Mouse (Mus musculus) heart, embryonic 15.5 days (tissue): Measurements from ENCODE around the gene Carns1. TPM values are rescaled to one million over a fixed set of nuclear protein-coding genes. Genes with fewer than 3 reads are reported as not detected.

Experiments
- ATAC-seq: fragments of 200-750 bp; cut with Nextera tagmentation; replicated peaks from 2 replicates; pipeline ENCODE4 v1.8.0; 2017; ENCODE audit warnings: low read depth, moderate TSS enrichment; ENCODE audit not compliant: insufficient number of reproducible peaks, insufficient read depth, low FRiP score
- H3K27ac ChIP-seq: fragments of 300-500 bp; sonication (generic); 2 replicates; pipeline ENCODE4 v1.5.1; 2015; ENCODE audit warnings: mild to moderate bottlenecking, inconsistent platforms
- H3K27me3 ChIP-seq: fragments of 300-500 bp; sonication (generic); 2 replicates; pipeline ENCODE4 v1.6.1; 2015; ENCODE audit warnings: inconsistent platforms
- H3K36me3 ChIP-seq: fragments of 300-500 bp; sonication (generic); 2 replicates; pipeline ENCODE4 v1.6.1; 2015; ENCODE audit warnings: mild to moderate bottlenecking, inconsistent platforms
- H3K4me1 ChIP-seq: fragments of 300-500 bp; sonication (generic); replicated peaks from 2 replicates; pipeline ENCODE4 v1.6.1; 2015; ENCODE audit warnings: inconsistent platforms
- H3K4me2 ChIP-seq: fragments of 300-500 bp; sonication (generic); 2 replicates; pipeline ENCODE4 v1.6.1; 2015; ENCODE audit warnings: inconsistent platforms, mild to moderate bottlenecking, moderate library complexity
- H3K4me3 ChIP-seq: fragments of 300-500 bp; sonication (generic); 2 replicates; pipeline ENCODE4 v1.5.1; 2015; ENCODE audit warnings: mild to moderate bottlenecking, inconsistent platforms
- H3K9ac ChIP-seq: fragments of 300-500 bp; sonication (generic); 2 replicates; pipeline ENCODE4 v1.6.1; 2015; ENCODE audit warnings: mild to moderate bottlenecking, inconsistent platforms
- H3K9me3 ChIP-seq: fragments of 300-500 bp; sonication (generic); replicated peaks from 2 replicates; pipeline ENCODE4 v1.6.1; 2016; ENCODE audit warnings: inconsistent platforms
- WGBS: fragments of 180-500 bp; shearing (Covaris S2); methylation state at CpG from one replicate; pipeline ENCODE4 v1.1.7; 2015; ENCODE audit warnings: mixed read lengths; 5-methylcytosine and 5-hydroxymethylcytosine counted together
- polyA plus RNA-seq: library from polyadenylated mRNA; unstranded; fragments of >200 nt; fragmentation: Nextera tagmentation; extraction: Ambion mirVana; gene quantifications from 2 replicates; pipeline ENCODE4 v1.2.1, GENCODE M21; 2015

Gene Carns1
- polyA plus RNA-seq, 1 experiment from 2014 or later, result 12.3 TPM

GRCm38 (mm10) chr19:4147782-4148490, 27.3 kb downstream of the Carns1 start:
- 0 out of 2 replicates have a peak, but pooled peaks have one; percentile 1 for ATAC-seq
- WGBS, result 41% methylated on average over 9 of the region's 9 CpGs

GRCm38 (mm10) chr19:4147022-4147405, 28.3 kb downstream of the Carns1 start:
- Histone ChIP-seq H3K27ac (no peak overlapping the region), H3K4me2 (no peak overlapping the region), H3K4me1 (peaks cover 35% of the 10 kb centered on the region), H3K4me3 (no peak overlapping the region), H3K9ac (no peak overlapping the region), H3K9me3 (no peaks in the 10 kb centered on the region), H3K27me3 (no peaks in the 10 kb centered on the region), H3K36me3 (peaks cover 12% of the 10 kb centered on the region)
- no peak for ATAC-seq
- WGBS, result 51% methylated on average over 3 of the region's 3 CpGs

More at GRCm38 (mm10) chr19:4147782-4148490, 27.3 kb downstream of the Carns1 start:
- H3K4me1 ChIP-seq, result peaks cover 38% of the 10 kb centered on the region
- H3K27ac ChIP-seq, result peak overlapping the region; percentile 83
- no peaks in the 10 kb centered on the region for H3K9me3 ChIP-seq
- H3K4me3 ChIP-seq, result peak overlapping the region; percentile 94
- H3K9ac ChIP-seq, result peak overlapping the region; percentile 44
- H3K36me3 ChIP-seq, result peaks cover 12% of the 10 kb centered on the region
- H3K4me2 ChIP-seq, result peak overlapping the region; percentile 81
- H3K27me3 ChIP-seq, result no peaks in the 10 kb centered on the region

- no peak overlapping the region for H3K27ac ChIP-seq
- no peaks in the 10 kb centered on the region for H3K9me3 ChIP-seq
- no peak overlapping the region for H3K4me2 ChIP-seq
- H3K27me3 ChIP-seq, result no peaks in the 10 kb centered on the region
- no peak overlapping the region for H3K4me3 ChIP-seq
- 59% methylated on average over 12 of the region's 12 CpGs for WGBS
- no peak overlapping the region for H3K9ac ChIP-seq
- H3K36me3 ChIP-seq, result peaks cover 12% of the 10 kb centered on the region
- no peak for ATAC-seq
- H3K4me1 ChIP-seq, result peaks cover 32% of the 10 kb centered on the region
These were observed 28.8 kb downstream of the Carns1 start for GRCm38 (mm10) chr19:4146366-4147021.

GRCm38 (mm10) chr19:4145936-4146335, 29.3 kb downstream of the Carns1 start:
- H3K4me3 ChIP-seq, result no peak overlapping the region
- no peak overlapping the region for H3K27ac ChIP-seq
- H3K4me2 ChIP-seq, result no peak overlapping the region
- no peaks in the 10 kb centered on the region for H3K9me3 ChIP-seq
- H3K9ac ChIP-seq, result no peak overlapping the region
- 90% methylated on average over 5 of the region's 5 CpGs for WGBS
- peaks cover 7% of the 10 kb centered on the region for H3K36me3 ChIP-seq
- no peak for ATAC-seq
- H3K4me1 ChIP-seq, result peaks cover 27% of the 10 kb centered on the region
- H3K27me3 ChIP-seq, result no peaks in the 10 kb centered on the region

GRCm38 (mm10) chr19:4144550-4145498, 30.5 kb downstream of the Carns1 start:
- H3K9ac ChIP-seq, result no peak overlapping the region
- WGBS, result 76% methylated on average over 16 of the region's 16 CpGs
- no peak overlapping the region for H3K4me3 ChIP-seq
- no peaks in the 10 kb centered on the region for H3K9me3 ChIP-seq
- H3K4me2 ChIP-seq, result no peak overlapping the region
- H3K27me3 ChIP-seq, result no peaks in the 10 kb centered on the region
- peaks cover 18% of the 10 kb centered on the region for H3K4me1 ChIP-seq
- H3K27ac ChIP-seq, result 0 out of 2 replicates have a peak overlapping the region, but pooled peaks have one; percentile 28
- no peaks in the 10 kb centered on the region for H3K36me3 ChIP-seq
- ATAC-seq, result no peak

GRCm38 (mm10) chr19:4143759-4144268, 31.5 kb downstream of the Carns1 start, which contains the start of gene Cabp4:
Gene Cabp4 (minus strand): TSS chr19:4144033.
- Histone ChIP-seq H3K4me2 (no peak within 1 kb of the TSS), H3K9me3 (no peaks in the 10 kb centered on the region), H3K27me3 (no peaks in the 10 kb centered on the region), H3K27ac (no peak within 1 kb of the TSS), H3K36me3 (no peaks in the 10 kb centered on the region), H3K9ac (no peak within 1 kb of the TSS), H3K4me3 (no peak within 1 kb of the TSS), H3K4me1 (peaks cover 8% of the 10 kb centered on the region)
- WGBS, result 64% methylated on average over 7 of the region's 7 CpGs
- ATAC-seq, result no peak

GRCm38 (mm10) chr19:4142416-4143173, 32.7 kb downstream of the Carns1 start:
- ATAC-seq, result no peak
- 0 out of 2 replicates have a peak, but pooled peaks cover 2% of the 10 kb centered on the region for H3K4me1 ChIP-seq
- H3K36me3 ChIP-seq, result no peaks in the 10 kb centered on the region
- H3K27me3 ChIP-seq, result no peaks in the 10 kb centered on the region
- H3K9me3 ChIP-seq, result no peaks in the 10 kb centered on the region
- H3K27ac ChIP-seq, result no peak overlapping the region
- H3K9ac ChIP-seq, result no peak overlapping the region
- 80% methylated on average over 18 of the region's 18 CpGs for WGBS
- no peak overlapping the region for H3K4me3 ChIP-seq
- H3K4me2 ChIP-seq, result no peak overlapping the region

- 76% methylated on average over 6 of the region's 6 CpGs for WGBS
These were observed 35.1 kb downstream of the Carns1 start for GRCm38 (mm10) chr19:4140147-4140546.

GRCm38 (mm10) chr19:4139446-4139845, 35.8 kb downstream of the Carns1 start, which contains the start of gene Gpr152:
Gene Gpr152 (plus strand): TSS chr19:4139787.
- no peak within 1 kb of the TSS for H3K4me2 ChIP-seq
- H3K4me3 ChIP-seq, result no peak within 1 kb of the TSS
- no peaks in the 10 kb centered on the region for H3K9me3 ChIP-seq
- H3K27me3 ChIP-seq, result 0 out of 2 replicates have a peak, but pooled peaks cover 5% of the 10 kb centered on the region
- 73% methylated on average over 2 of the region's 2 CpGs for WGBS
- no peaks in the 10 kb centered on the region for H3K36me3 ChIP-seq
- H3K27ac ChIP-seq, result no peak within 1 kb of the TSS
- no peaks in the 10 kb centered on the region for H3K4me1 ChIP-seq
- no peak within 1 kb of the TSS for H3K9ac ChIP-seq
- no peak for ATAC-seq

More at GRCm38 (mm10) chr19:4140147-4140546, 35.1 kb downstream of the Carns1 start:
- H3K4me1 ChIP-seq, result no peaks in the 10 kb centered on the region
- H3K4me2 ChIP-seq, result no peak overlapping the region
- no peak overlapping the region for H3K9ac ChIP-seq
- H3K4me3 ChIP-seq, result no peak overlapping the region
- 0 out of 2 replicates have a peak, but pooled peaks cover 5% of the 10 kb centered on the region for H3K27me3 ChIP-seq
- no peaks in the 10 kb centered on the region for H3K9me3 ChIP-seq
- no peak for ATAC-seq
- H3K36me3 ChIP-seq, result no peaks in the 10 kb centered on the region
- no peak overlapping the region for H3K27ac ChIP-seq

GRCm38 (mm10) chr19:4137913-4138312, 37.4 kb downstream of the Carns1 start:
- no peak for ATAC-seq
- H3K4me1 ChIP-seq, result no peaks in the 10 kb centered on the region
- 74% methylated on average over 5 of the region's 5 CpGs for WGBS
- H3K4me3 ChIP-seq, result no peak overlapping the region
- H3K9ac ChIP-seq, result no peak overlapping the region
- H3K27me3 ChIP-seq, result 0 out of 2 replicates have a peak, but pooled peaks cover 5% of the 10 kb centered on the region
- H3K27ac ChIP-seq, result no peak overlapping the region
- no peak overlapping the region for H3K4me2 ChIP-seq
- H3K9me3 ChIP-seq, result no peaks in the 10 kb centered on the region
- H3K36me3 ChIP-seq, result no peaks in the 10 kb centered on the region
